Comparison of ENCODE assay signal across 23 mouse cellular contexts in the genomic region with DNA sequence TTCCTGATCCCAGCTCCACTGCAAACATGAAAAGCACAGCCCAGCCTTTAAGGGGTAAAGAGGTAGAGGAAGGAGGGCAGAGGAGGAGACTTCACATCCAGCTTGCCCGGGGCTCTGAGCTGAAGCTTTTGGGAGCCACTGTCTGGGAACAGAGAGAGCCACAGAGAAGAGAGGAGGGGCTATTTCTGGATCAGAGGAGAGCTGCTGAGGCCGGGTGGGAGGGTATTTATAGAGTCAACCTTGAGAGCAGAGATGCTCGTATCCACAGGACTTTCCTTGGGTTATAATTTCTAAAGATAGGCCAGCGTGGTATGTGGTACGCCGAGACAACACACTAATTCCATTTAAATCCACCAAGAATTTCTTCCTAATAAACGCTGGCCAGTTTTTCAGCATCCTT.
DNase-seq lines count a peak whose midpoint lies in the region; ATAC-seq and TF ChIP-seq lines count a peak whose summit lies in the region.
"Had no signal": no experiment of that assay in that cellular context is flagged by ENCODE, and none has a peak within 500 bp of the region (broad histone marks: within the 10 kb centered on the region; RNA-seq: fewer than 3 reads in every experiment).

No protein-coding gene starts in this region.

- intact Hi-C loops in heart, postnatal 25 days (cut with DNase I) = no loop called here

- H3K9ac ChIP-seq in heart, embryonic 11.5 days (ENCODE audit: low read depth, low read length) = no peak overlapping the region
- peak overlapping the region; percentile 41 for H3K9ac ChIP-seq in heart, embryonic 14.5 days (ENCODE audit: low read length)
- H3K9ac ChIP-seq in heart, postnatal 0 days (replicated peaks; ENCODE audit: low read depth, low read length) = no peak overlapping the region
- H3K9ac ChIP-seq: embryonic facial prominence, embryonic 12.5 days; embryonic facial prominence, embryonic 15.5 days; forebrain, postnatal 0 days; hindbrain, embryonic 12.5 days; hindbrain, embryonic 15.5 days had no signal

- no peak for TF ChIP-seq CTCF in heart, postnatal 0 days (IDR thresholded peaks at IDR 0.05; ENCODE audit: low read depth)

- no peak for TF ChIP-seq EP300 in heart, postnatal 0 days (IDR thresholded peaks at IDR 0.05; ENCODE audit: low read depth)

- 0 out of 2 replicates have a peak, but pooled peaks cover 4% of the 10 kb centered on the region for H3K4me1 ChIP-seq in heart, embryonic 11.5 days (ENCODE audit: control insufficient read depth, insufficient read depth, low read length)
- H3K4me1 ChIP-seq in heart, embryonic 14.5 days (ENCODE audit: control insufficient read depth in 2 of 2, insufficient read depth in 2 of 2, low read length in 2 of 2) = peaks cover 4 to 11% of the 10 kb centered on the region in 2 experiments; a peak in 3 of 4 replicates
- H3K4me1 ChIP-seq in heart, postnatal 0 days (ENCODE audit: control insufficient read depth, insufficient read depth) = peaks cover 12% of the 10 kb centered on the region; the same call in 1 of the 2 replicates
- H3K4me1 ChIP-seq: embryonic facial prominence, embryonic 12.5 days; embryonic facial prominence, embryonic 15.5 days; hindbrain, embryonic 15.5 days had no signal

- H3K27ac ChIP-seq in heart, embryonic 11.5 days (ENCODE audit: low read depth, low read length) = peak overlapping the region; percentile 32; the same call in 1 of the 2 replicates
- peak overlapping the region; percentile 47; a peak in 2 of 4 replicates for H3K27ac ChIP-seq in heart, embryonic 14.5 days (replicated peaks in 1 of 2; ENCODE audit: control insufficient read depth in 1 of 2, insufficient read depth in 1 of 2, low read depth in 2 of 2, low read length in 2 of 2)
- H3K27ac ChIP-seq in heart, postnatal 0 days (ENCODE audit: low read depth) = no peak overlapping the region; the same call in 1 of the 2 replicates
- H3K27ac ChIP-seq: embryonic facial prominence, embryonic 12.5 days; embryonic facial prominence, embryonic 15.5 days; hindbrain, embryonic 12.5 days; hindbrain, embryonic 15.5 days had no signal

- no peak for DNase-seq in heart, postnatal 25 days (ENCODE audit: low spot score)
- DNase-seq in heart, adult 18-20 months = no peak
- DNase-seq in heart, postnatal 0 days (ENCODE audit: low spot score) = peak; percentile 18
- DNase-seq in heart, adult 11 months = no peak
- DNase-seq: adrenal gland, adult 2 months; adrenal gland, postnatal 14 days; cerebellum, adult 11 months; cerebellum, adult 2 months; cerebellum, adult 9-11 months; cerebellum, postnatal 25 days; forebrain, postnatal 0 days; gastrocnemius, postnatal 10 days; gastrocnemius, postnatal 36 days; kidney, adult 2 months had no signal

- H3K9me3 ChIP-seq in heart, embryonic 11.5 days (replicated peaks; ENCODE audit: control insufficient read depth, low read length) = no peaks in the 10 kb centered on the region
- H3K9me3 ChIP-seq in heart, embryonic 14.5 days (ENCODE audit: control insufficient read depth, low read length) = no peaks in the 10 kb centered on the region
- no peaks in the 10 kb centered on the region for H3K9me3 ChIP-seq in heart, postnatal 0 days (replicated peaks; ENCODE audit: control insufficient read depth, low read length)
- H3K9me3 ChIP-seq: embryonic facial prominence, embryonic 12.5 days; embryonic facial prominence, embryonic 15.5 days; hindbrain, embryonic 12.5 days; hindbrain, embryonic 15.5 days had no signal

- H3K36me3 ChIP-seq in heart, embryonic 11.5 days (ENCODE audit: control insufficient read depth, insufficient read depth, low read length) = no peaks in the 10 kb centered on the region
- H3K36me3 ChIP-seq in heart, embryonic 14.5 days (ENCODE audit: control insufficient read depth, insufficient read depth, low read length) = no peaks in the 10 kb centered on the region
- H3K36me3 ChIP-seq in heart, postnatal 0 days (replicated peaks; ENCODE audit: control insufficient read depth, insufficient read depth, low read length) = no peaks in the 10 kb centered on the region
- H3K36me3 ChIP-seq: embryonic facial prominence, embryonic 12.5 days; embryonic facial prominence, embryonic 15.5 days; hindbrain, embryonic 12.5 days; hindbrain, embryonic 15.5 days had no signal

- H3K27me3 ChIP-seq in heart, embryonic 11.5 days (ENCODE audit: control insufficient read depth, insufficient read depth, low read length) = no peaks in the 10 kb centered on the region; the same call in 1 of the 2 replicates
- H3K27me3 ChIP-seq in heart, embryonic 14.5 days (ENCODE audit: control insufficient read depth, insufficient read depth, low read length) = no peaks in the 10 kb centered on the region
- no peaks in the 10 kb centered on the region for H3K27me3 ChIP-seq in heart, postnatal 0 days (ENCODE audit: control insufficient read depth, insufficient read depth, low read length)
- H3K27me3 ChIP-seq: embryonic facial prominence, embryonic 12.5 days; embryonic facial prominence, embryonic 15.5 days; hindbrain, embryonic 12.5 days; hindbrain, embryonic 15.5 days had no signal

- 0 out of 2 replicates have a peak, but pooled peaks have one; percentile 42 for ATAC-seq in heart, embryonic 11.5 days (replicated peaks; ENCODE audit: insufficient number of reproducible peaks, low FRiP score, low TSS enrichment)
- ATAC-seq in heart, embryonic 14.5 days (ENCODE audit: insufficient number of reproducible peaks, insufficient read depth, low FRiP score, low read depth) = no peak
- peak; percentile 53; the same call in 1 of the 2 replicates for ATAC-seq in heart, postnatal 0 days (ENCODE audit: insufficient read depth, low read depth)
- ATAC-seq: CD4-positive, CD25-positive, alpha-beta regulatory T cell, adult 4 months; forebrain, embryonic 14.5 days; forebrain, postnatal 0 days; intestine, postnatal 0 days had no signal

- 43% methylated on average over 7 of the region's 7 CpGs for WGBS in heart, embryonic 11.5 days (ENCODE audit: insufficient replicate concordance)
- WGBS in heart, embryonic 14.5 days = 35% methylated on average over 7 of the region's 7 CpGs
- 39% methylated on average over 7 of the region's 7 CpGs for WGBS in heart, postnatal 0 days

- H3K4me2 ChIP-seq in heart, embryonic 11.5 days = peak overlapping the region; percentile 9; the same call in 1 of the 2 replicates
- H3K4me2 ChIP-seq in heart, embryonic 14.5 days (ENCODE audit: low read length) = peak overlapping the region; percentile 48
- peak overlapping the region; percentile 16; the same call in 1 of the 2 replicates for H3K4me2 ChIP-seq in heart, postnatal 0 days (ENCODE audit: low read depth, low read length)
- H3K4me2 ChIP-seq: embryonic facial prominence, embryonic 12.5 days; embryonic facial prominence, embryonic 15.5 days; hindbrain, embryonic 12.5 days; hindbrain, embryonic 15.5 days had no signal

- no peak overlapping the region for H3K4me3 ChIP-seq in heart, embryonic 11.5 days (ENCODE audit: low read depth, low read length)
- H3K4me3 ChIP-seq in heart, embryonic 14.5 days (ENCODE audit: control insufficient read depth in 1 of 2, insufficient read depth in 1 of 2, low read depth in 1 of 2, low read length in 2 of 2) = no peak overlapping the region
- H3K4me3 ChIP-seq in heart, postnatal 0 days (ENCODE audit: low read depth, low read length) = no peak overlapping the region
- H3K4me3 ChIP-seq: embryonic facial prominence, embryonic 12.5 days; embryonic facial prominence, embryonic 15.5 days; hindbrain, embryonic 12.5 days; hindbrain, embryonic 15.5 days had no signal
